Mouse (Mus musculus) neural tube, embryonic 15.5 days (tissue): ENCODE measurements at regions not wholly inside any gene's neighbourhood (a gene's known extent, or its start where the extent isn't known, plus 50 kb on each side); places are given as distances from the start of the nearest gene placed in this dataset.

Experiments used
- ATAC-seq: fragments of 200-750 bp; cut with Nextera tagmentation; 2 replicates; pipeline ENCODE4 v1.8.0; 2017; ENCODE audit warnings: mild to moderate bottlenecking, moderate TSS enrichment, moderate library complexity; ENCODE audit not compliant: low FRiP score
- H3K27ac ChIP-seq: fragments of 300-500 bp; sonication (generic); replicated peaks from 2 replicates; pipeline ENCODE4 v1.5.1; 2015; ENCODE audit warnings: mild to moderate bottlenecking, inconsistent platforms
- H3K27me3 ChIP-seq: fragments of 300-500 bp; sonication (generic); replicated peaks from 2 replicates; pipeline ENCODE4 v1.6.1; 2015; ENCODE audit warnings: inconsistent platforms
- H3K36me3 ChIP-seq: fragments of 300-500 bp; sonication (generic); 2 replicates; pipeline ENCODE4 v1.6.1; 2015; ENCODE audit warnings: inconsistent platforms
- H3K4me1 ChIP-seq: fragments of 300-500 bp; sonication (generic); 2 replicates; pipeline ENCODE4 v1.6.1; 2015; ENCODE audit warnings: inconsistent platforms
- H3K4me2 ChIP-seq: fragments of 300-500 bp; sonication (generic); 2 replicates; pipeline ENCODE4 v1.6.1; 2015; ENCODE audit warnings: inconsistent platforms, mild to moderate bottlenecking, moderate library complexity
- H3K4me3 ChIP-seq: fragments of 300-500 bp; sonication (generic); replicated peaks from 2 replicates; pipeline ENCODE4 v1.5.1; 2015; ENCODE audit warnings: mild to moderate bottlenecking, inconsistent platforms
- H3K9ac ChIP-seq: fragments of 300-500 bp; sonication (generic); replicated peaks from 2 replicates; pipeline ENCODE4 v1.6.1; 2015; ENCODE audit warnings: mild to moderate bottlenecking, inconsistent platforms
- H3K9me3 ChIP-seq: fragments of 300-500 bp; sonication (generic); replicated peaks from 2 replicates; pipeline ENCODE4 v1.6.1; 2016; ENCODE audit warnings: inconsistent platforms
- WGBS: fragments of 180-500 bp; shearing (Covaris S2); methylation state at CpG from one replicate; pipeline ENCODE4 v1.1.7; 2015; ENCODE audit warnings: mixed read lengths; 5-methylcytosine and 5-hydroxymethylcytosine counted together

DNA sequence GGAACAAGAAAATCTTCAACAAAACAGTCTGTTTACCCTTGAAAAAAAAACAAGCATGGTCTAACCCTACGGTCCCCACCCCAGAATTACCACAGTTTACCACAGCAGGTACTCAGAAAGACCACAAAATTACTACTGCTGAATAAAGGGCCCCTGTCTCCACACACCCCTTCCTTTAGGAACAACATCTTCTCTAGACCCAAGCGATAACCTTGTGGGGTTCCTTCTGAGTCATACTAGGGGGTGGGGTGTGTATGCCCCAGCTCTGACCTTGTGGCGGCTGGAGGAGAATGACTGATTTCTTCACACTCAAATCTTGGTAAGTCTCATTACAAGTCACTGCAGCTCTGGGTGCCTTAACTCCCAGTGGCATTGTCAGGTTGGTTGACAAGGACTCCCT is 151.8 kb upstream of the Klf3 start:
- Histone ChIP-seq H3K27ac (no peak overlapping the region), H3K9me3 (no peaks in the 10 kb centered on the region), H3K4me2 (no peak overlapping the region), H3K4me3 (no peak overlapping the region), H3K36me3 (no peaks in the 10 kb centered on the region), H3K4me1 (peaks cover 14% of the 10 kb centered on the region), H3K27me3 (no peaks in the 10 kb centered on the region), H3K9ac (no peak overlapping the region)
- ATAC-seq, result no peak
- 87% methylated on average over 3 of the region's 3 CpGs for WGBS

- H3K4me3 ChIP-seq, result no peak overlapping the region
- H3K9me3 ChIP-seq, result no peaks in the 10 kb centered on the region
- H3K4me1 ChIP-seq, result 0 out of 2 replicates have a peak, but pooled peaks cover under 1% of the 10 kb centered on the region
- WGBS, result 96% methylated on average over 5 of the region's 5 CpGs
- H3K9ac ChIP-seq, result no peak overlapping the region
- no peaks in the 10 kb centered on the region for H3K27me3 ChIP-seq
- no peak overlapping the region for H3K27ac ChIP-seq
- H3K36me3 ChIP-seq, result no peaks in the 10 kb centered on the region
- ATAC-seq, result no peak
- no peak overlapping the region for H3K4me2 ChIP-seq
These were observed 149.4 kb upstream of the Klf3 start for GRCm38 (mm10) chr5:64653764-64654163.

DNA sequence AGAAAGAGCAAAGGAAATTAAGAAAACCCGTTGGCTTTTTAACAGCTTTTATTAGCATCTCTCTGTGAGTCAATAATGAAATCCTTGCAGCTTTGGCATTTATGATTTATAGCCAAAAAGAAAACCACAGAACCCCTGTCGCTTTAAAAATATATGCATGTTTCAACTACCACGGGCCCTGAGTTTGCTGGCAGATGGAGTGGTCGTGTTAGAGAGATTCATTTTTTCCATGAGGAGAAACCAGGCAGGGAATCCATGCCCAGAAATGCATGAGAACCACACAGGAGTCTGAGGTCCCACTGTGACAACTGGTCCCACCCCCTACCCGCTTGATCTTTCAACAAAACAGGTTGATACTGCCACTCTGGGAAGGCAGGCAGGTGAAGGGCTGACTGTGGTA is 147.9 kb upstream of the Klf3 start:
- Histone ChIP-seq H3K4me3 (no peak overlapping the region), H3K4me1 (no peaks in the 10 kb centered on the region), H3K27me3 (no peaks in the 10 kb centered on the region), H3K4me2 (no peak overlapping the region), H3K9ac (no peak overlapping the region), H3K9me3 (no peaks in the 10 kb centered on the region), H3K36me3 (no peaks in the 10 kb centered on the region), H3K27ac (no peak overlapping the region)
- no peak for ATAC-seq
- 80% methylated on average over 5 of the region's 5 CpGs for WGBS

DNA sequence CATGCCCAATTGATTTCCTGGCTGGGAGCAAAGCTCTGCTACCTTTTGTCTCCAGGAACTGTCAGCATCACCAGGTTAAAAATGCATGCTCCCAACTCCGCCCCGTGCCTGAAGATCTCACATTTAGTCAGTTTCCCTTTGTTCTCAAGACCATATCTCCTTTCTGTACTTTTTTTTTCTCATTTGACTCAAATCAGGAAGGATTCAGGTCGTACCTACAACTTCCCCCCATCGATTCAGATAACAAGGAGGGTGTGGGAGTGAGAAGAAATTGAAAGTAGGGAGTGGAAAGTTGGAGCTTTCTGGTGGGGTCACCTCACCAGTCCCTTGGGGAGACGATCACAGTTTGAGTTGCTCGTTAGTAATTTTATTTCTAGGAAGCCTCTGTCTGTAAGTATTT is 141.2 kb upstream of the Klf3 start:
- ATAC-seq, result no peak
- H3K4me1 ChIP-seq, result no peaks in the 10 kb centered on the region
- no peaks in the 10 kb centered on the region for H3K27me3 ChIP-seq
- no peak overlapping the region for H3K4me2 ChIP-seq
- no peak overlapping the region for H3K4me3 ChIP-seq
- no peak overlapping the region for H3K27ac ChIP-seq
- no peaks in the 10 kb centered on the region for H3K9me3 ChIP-seq
- WGBS, result 55% methylated on average over 6 of the region's 6 CpGs
- H3K36me3 ChIP-seq, result no peaks in the 10 kb centered on the region
- H3K9ac ChIP-seq, result no peak overlapping the region

GRCm38 (mm10) chr5:64662476-64662875 is 140.7 kb upstream of the Klf3 start:
- no peaks in the 10 kb centered on the region for H3K4me1 ChIP-seq
- no peak for ATAC-seq
- WGBS, result 62% methylated on average over 7 of the region's 7 CpGs

GRCm38 (mm10) chr5:64663766-64664165 is 139.4 kb upstream of the Klf3 start:
- no peaks in the 10 kb centered on the region for H3K27me3 ChIP-seq
- H3K9ac ChIP-seq, result no peak overlapping the region
- no peak overlapping the region for H3K4me3 ChIP-seq
- H3K4me1 ChIP-seq, result no peaks in the 10 kb centered on the region
- no peaks in the 10 kb centered on the region for H3K36me3 ChIP-seq
- no peak overlapping the region for H3K27ac ChIP-seq
- ATAC-seq, result no peak
- no peaks in the 10 kb centered on the region for H3K9me3 ChIP-seq
- no peak overlapping the region for H3K4me2 ChIP-seq
- 44% methylated on average over 1 of the region's 1 CpGs for WGBS

More at GRCm38 (mm10) chr5:64662476-64662875, 140.7 kb upstream of the Klf3 start:
- Histone ChIP-seq H3K4me3 (no peak overlapping the region), H3K27ac (no peak overlapping the region), H3K36me3 (no peaks in the 10 kb centered on the region), H3K9me3 (no peaks in the 10 kb centered on the region), H3K4me2 (no peak overlapping the region), H3K27me3 (no peaks in the 10 kb centered on the region), H3K9ac (no peak overlapping the region)

DNA sequence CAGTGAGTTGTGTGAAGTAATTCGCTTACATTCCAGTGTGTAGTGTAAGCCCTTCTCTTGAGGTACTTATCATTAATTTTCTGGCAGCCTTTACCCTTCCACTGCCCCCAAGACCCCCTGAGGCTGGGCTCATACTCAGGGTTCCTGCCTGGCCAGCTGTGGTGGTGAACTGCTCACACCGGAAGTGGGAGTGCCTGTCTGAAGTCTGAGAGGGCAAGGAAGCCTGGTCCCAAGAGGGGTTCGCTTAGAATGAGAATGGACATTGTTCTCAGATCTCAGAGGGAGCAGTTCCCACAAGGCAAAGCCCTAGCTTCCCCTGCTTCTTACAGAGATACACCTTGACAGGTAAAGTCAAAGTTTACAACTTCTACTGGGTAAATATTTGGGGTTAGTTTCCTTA is 138.1 kb upstream of the Klf3 start:
- no peak overlapping the region for H3K4me3 ChIP-seq
- no peak overlapping the region for H3K27ac ChIP-seq
- no peak overlapping the region for H3K9ac ChIP-seq
- no peaks in the 10 kb centered on the region for H3K36me3 ChIP-seq
- no peak for ATAC-seq
- no peak overlapping the region for H3K4me2 ChIP-seq
- H3K4me1 ChIP-seq, result no peaks in the 10 kb centered on the region
- WGBS, result 73% methylated on average over 3 of the region's 3 CpGs
- no peaks in the 10 kb centered on the region for H3K9me3 ChIP-seq
- no peaks in the 10 kb centered on the region for H3K27me3 ChIP-seq

DNA sequence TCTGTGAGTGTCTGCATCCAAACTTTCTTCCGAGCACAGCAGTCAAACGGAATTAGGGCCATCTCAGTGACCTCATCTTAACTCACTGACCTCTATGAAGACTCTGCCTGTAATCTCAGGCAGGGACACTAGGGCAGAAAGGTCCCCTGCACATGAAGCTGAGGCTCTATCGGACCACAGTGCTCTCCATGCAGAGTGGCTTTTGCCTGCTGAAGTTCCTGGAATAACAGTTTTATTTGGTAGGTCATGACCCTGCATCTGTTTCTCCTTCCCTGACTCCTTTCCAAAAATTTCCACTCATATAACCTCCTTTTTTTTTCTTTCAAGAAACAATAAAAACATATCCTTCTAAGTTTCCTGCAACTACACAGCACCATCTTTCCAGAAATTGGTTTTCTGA is 136.9 kb upstream of the Klf3 start:
- no peak overlapping the region for H3K4me3 ChIP-seq
- no peaks in the 10 kb centered on the region for H3K36me3 ChIP-seq
- no peak overlapping the region for H3K9ac ChIP-seq
- H3K9me3 ChIP-seq, result no peaks in the 10 kb centered on the region
- no peak for ATAC-seq
- no peak overlapping the region for H3K27ac ChIP-seq
- H3K4me2 ChIP-seq, result no peak overlapping the region
- no peaks in the 10 kb centered on the region for H3K4me1 ChIP-seq
- WGBS, result 81% methylated on average over 3 of the region's 3 CpGs
- no peaks in the 10 kb centered on the region for H3K27me3 ChIP-seq

- no peak for ATAC-seq
- Histone ChIP-seq H3K4me2 (no peak overlapping the region), H3K36me3 (no peaks in the 10 kb centered on the region), H3K4me1 (no peaks in the 10 kb centered on the region), H3K4me3 (no peak overlapping the region), H3K27ac (no peak overlapping the region), H3K9me3 (no peaks in the 10 kb centered on the region), H3K27me3 (no peaks in the 10 kb centered on the region), H3K9ac (no peak overlapping the region)
- WGBS, result 86% methylated on average over 3 of the region's 3 CpGs
These were observed 136.1 kb upstream of the Klf3 start for GRCm38 (mm10) chr5:64667053-64667452.

GRCm38 (mm10) chr5:64673861-64674260 is 129.3 kb upstream of the Klf3 start:
- Histone ChIP-seq H3K4me1 (no peaks in the 10 kb centered on the region), H3K36me3 (no peaks in the 10 kb centered on the region), H3K27ac (no peak overlapping the region), H3K4me2 (no peak overlapping the region), H3K9me3 (no peaks in the 10 kb centered on the region), H3K4me3 (no peak overlapping the region), H3K27me3 (no peaks in the 10 kb centered on the region), H3K9ac (no peak overlapping the region)
- no peak for ATAC-seq
- 82% methylated on average over 2 of the region's 2 CpGs for WGBS

GRCm38 (mm10) chr5:64676214-64676945 is 126.8 kb upstream of the Klf3 start:
- 94% methylated on average over 17 of the region's 17 CpGs for WGBS
- H3K27me3 ChIP-seq, result no peaks in the 10 kb centered on the region
- no peaks in the 10 kb centered on the region for H3K36me3 ChIP-seq
- no peak overlapping the region for H3K4me2 ChIP-seq
- H3K27ac ChIP-seq, result no peak overlapping the region
- no peak overlapping the region for H3K9ac ChIP-seq
- no peak overlapping the region for H3K4me3 ChIP-seq
- no peaks in the 10 kb centered on the region for H3K9me3 ChIP-seq
- no peaks in the 10 kb centered on the region for H3K4me1 ChIP-seq
- no peak for ATAC-seq

DNA sequence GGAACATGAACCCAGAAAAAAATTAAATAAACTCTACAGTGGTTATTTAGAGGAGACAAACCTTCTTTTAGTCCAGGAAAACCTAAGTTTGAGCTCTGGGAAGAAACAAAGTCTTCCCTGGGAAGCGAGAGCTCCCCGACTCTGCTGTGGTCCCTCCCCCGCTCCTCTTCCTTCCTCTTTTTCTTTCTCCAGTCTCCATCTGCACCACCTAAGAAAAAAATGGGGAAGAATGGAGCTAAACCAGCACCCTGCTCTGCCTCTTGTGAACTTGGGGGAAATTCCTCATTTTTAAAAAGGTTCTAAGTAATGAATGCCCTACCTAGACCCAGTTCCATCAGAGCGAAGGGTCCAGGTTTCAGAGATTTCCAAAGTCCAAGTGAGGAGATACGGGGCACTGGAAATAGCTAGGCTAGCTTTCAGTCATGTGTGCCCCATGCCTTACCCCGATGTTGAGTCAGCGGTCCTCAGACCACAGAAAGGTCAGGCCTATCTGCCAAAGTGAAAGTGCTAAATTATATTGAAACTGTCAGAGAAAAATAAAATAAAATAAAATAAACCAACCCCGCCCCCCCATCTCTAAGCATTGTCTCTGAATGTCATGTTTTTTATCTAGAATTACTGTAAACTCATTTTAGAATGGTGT is 126.1 kb upstream of the Klf3 start:
- H3K9ac ChIP-seq, result no peak overlapping the region
- no peaks in the 10 kb centered on the region for H3K4me1 ChIP-seq
- no peaks in the 10 kb centered on the region for H3K9me3 ChIP-seq
- H3K36me3 ChIP-seq, result no peaks in the 10 kb centered on the region
- ATAC-seq, result no peak
- no peak overlapping the region for H3K27ac ChIP-seq
- no peaks in the 10 kb centered on the region for H3K27me3 ChIP-seq
- H3K4me2 ChIP-seq, result no peak overlapping the region
- WGBS, result 91% methylated on average over 8 of the region's 8 CpGs
- no peak overlapping the region for H3K4me3 ChIP-seq
